Mouse (Mus musculus): ENCODE results near the gene Fga.
A peak's percentile ranks its signal among the peaks of the same experiment; 100 is the strongest.

Gene Fga

DNA sequence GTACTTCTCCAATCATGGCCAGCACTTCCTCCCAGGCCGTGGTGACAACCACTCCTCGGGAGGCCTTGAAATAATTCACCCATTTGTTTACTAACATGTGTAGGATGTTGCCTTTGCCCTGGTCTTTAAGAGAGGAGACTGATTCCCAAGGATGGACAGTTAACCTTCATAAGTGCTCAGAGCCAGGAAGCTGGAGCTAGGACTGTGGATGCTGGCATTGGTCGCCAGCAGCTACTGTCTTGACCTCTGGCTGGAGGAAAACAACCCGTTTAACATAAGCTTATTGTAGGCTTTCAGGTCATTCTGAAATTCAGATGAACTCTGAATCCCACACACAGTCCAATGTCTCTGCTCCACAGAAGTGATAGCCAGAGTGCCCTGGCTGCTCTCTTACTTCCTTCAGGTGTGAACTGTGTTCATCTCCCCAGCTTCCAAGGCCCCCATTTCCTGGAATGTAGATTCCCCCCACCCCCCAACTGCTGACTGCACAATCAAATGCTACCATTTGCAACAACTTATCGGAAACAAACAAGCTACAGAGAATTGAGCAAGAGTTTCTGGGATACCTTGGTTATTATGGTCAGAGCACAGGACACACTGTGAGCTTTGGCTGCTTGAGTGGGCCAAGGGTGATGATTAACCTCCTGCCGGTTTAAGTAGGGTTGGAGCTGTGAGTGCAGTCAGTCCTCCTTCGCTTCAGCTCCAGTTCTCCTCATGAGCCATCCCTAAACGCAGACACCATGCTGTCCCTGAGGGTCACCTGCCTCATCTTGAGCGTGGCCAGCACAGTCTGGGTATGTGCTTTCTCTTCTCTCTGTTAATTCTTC is at the start of gene Fga:
TSS of gene Fga (plus strand) at position 602 of the 827 bp plus-strand sequence.
- no peak for DNase-seq (ENCODE audit: low spot score)

- peak; percentile 56 for DNase-seq (ENCODE audit: low spot score)
Measured at GRCm38 (mm10) chr3:82980818-82981217, 45.1 kb upstream of the Fga start.

DNA sequence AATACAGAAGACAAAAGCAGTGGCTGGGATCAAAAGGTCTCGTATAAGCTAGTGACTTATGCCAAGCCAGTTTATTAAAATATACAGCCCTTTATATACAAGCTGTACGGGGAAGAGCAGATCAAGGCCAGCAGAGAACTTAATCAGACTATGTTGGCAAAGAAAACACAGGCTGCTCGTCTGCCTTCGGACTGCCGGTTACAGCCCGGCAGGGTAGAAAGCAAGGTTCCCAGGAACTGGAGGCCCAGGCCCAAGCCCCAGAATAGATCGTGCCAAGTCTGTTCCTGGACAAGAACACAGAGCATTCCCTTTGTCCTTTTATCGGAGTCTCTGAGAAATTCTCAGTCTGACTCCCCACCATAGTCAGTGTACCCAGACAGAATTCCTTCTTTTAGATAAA is 44.0 kb upstream of the Fga start:
- DNase-seq (ENCODE audit: low spot score): no peak

GRCm38 (mm10) chr3:82984840-82985239 is 41.0 kb upstream of the Fga start:
- DNase-seq (ENCODE audit: low spot score): no peak

DNA sequence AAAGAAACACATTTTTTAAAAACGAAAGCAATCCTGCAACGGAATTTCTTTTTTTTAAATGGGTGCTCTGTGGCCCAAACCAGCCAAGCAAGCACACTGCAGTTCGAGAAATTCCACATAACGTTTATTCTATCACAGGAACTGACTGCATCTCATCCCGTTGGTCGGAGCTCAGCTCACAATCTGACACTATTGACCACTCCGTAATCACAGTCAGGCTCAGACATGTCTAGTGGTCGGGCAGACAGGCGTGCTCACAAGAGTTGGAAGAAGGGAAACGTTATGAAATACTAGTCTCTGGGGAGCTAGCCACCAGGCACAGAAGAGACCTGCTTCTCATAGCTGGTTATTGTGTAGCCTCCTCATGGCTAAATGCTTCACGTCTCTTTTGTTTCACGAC is 33.9 kb upstream of the Fga start:
- no peak for DNase-seq (ENCODE audit: low spot score)

DNA sequence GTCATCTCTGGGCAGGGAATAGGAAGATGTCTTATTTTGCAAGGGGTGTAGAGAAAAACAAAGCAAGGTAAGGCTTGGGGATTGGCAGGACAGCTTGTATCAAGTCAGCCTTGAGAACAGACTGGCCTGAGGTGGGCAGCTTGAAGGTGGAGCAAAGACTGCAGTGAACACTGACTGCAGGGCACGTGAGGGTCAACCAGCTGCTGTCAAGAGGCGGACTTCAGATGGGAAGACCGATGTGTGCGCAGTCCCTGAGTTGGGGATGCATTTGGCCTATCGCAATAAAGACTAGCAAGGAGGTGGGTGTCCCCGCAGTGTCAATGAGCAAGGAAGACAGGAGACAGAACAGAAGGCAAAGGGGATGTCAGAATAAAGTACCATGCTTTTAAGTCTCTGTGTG is 32.9 kb upstream of the Fga start:
- no peak for DNase-seq (ENCODE audit: low spot score)

DNA sequence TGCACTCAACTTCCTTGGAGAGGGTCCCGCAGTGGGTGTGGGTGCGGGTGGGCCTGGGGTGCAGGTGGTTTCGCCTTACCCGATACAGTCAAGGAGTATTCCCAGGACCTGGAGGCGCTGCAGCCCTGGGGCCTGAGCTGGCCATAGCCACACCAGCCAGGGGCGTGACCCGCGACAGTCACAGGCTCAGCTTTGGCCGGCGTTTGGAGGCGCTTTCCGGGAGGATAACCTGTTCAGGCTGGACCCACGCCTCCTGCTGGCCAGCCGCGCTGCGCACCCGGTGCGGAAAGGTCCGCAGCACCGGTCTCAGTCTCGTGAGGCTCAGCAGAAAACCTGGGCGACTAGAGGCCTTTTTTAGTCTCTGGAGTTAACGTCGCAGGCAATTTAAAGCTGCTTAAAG is 30.5 kb upstream of the Fga start:
- peak; percentile 23 for DNase-seq (ENCODE audit: low spot score)

DNA sequence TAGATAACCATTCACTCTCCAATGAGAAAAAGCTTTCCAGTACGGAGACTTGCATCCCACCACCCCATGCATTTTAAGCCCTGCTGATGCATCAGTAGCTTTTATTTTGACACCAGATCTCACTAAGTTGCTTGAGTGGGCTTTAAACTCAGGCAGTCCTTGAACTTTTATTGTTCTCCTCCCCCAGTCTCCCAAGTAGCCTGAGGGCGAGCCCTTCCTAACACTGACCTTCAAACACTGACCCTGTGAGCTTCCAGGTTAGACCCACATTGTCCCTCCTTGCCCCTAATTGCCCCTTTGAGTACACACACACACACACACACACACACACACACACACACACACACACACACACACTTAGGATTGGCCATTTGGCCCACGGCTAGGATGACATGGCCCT is 29.2 kb upstream of the Fga start:
- DNase-seq (ENCODE audit: low spot score): no peak

- no peak for DNase-seq (ENCODE audit: low spot score)
Measured at GRCm38 (mm10) chr3:82998772-82999463, 27.0 kb upstream of the Fga start.

GRCm38 (mm10) chr3:82999995-83000394 is 25.9 kb upstream of the Fga start:
- DNase-seq (ENCODE audit: low spot score): no peak

DNA sequence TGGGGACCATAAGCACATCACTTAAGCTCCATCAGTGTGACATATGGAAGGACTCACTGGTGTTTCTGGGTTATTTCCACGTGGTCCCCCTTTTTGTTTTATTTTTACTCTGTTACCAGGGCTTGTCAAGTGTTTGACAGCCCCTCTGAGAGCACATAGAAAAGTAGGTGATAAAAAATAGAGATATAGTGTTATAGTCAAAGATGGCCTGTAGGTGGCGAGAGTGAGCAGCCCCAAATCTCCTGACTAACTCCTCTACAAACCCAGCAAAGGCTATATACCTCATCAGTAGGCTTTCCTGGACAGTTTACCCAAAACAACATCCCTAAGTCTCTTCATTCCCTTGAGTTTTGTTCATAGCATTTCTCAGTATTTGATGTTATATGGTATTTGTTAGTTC is 23.7 kb upstream of the Fga start:
- DNase-seq (ENCODE audit: low spot score): no peak

- no peak for DNase-seq (ENCODE audit: low spot score)
Measured at GRCm38 (mm10) chr3:83003068-83003467, 22.8 kb upstream of the Fga start.

DNA sequence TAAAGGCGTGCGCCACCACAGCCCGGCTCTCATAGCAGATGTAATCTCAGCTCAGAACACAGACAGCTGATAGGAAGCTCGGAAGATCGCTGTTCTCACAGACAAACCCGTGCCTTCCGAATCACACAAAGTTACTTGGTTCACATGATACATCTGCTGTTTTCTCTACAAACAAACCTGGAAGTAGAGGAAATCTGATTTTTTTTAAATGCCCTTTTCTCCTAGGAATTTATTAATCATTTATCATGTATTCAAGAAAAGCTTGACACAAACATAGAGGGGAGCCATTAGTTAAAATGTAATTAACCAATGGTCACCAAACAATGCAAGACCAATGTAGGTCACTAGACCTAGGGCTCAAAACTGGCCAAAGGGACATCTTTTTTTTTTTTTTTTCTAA is 21.1 kb upstream of the Fga start:
- no peak for DNase-seq (ENCODE audit: low spot score)

DNA sequence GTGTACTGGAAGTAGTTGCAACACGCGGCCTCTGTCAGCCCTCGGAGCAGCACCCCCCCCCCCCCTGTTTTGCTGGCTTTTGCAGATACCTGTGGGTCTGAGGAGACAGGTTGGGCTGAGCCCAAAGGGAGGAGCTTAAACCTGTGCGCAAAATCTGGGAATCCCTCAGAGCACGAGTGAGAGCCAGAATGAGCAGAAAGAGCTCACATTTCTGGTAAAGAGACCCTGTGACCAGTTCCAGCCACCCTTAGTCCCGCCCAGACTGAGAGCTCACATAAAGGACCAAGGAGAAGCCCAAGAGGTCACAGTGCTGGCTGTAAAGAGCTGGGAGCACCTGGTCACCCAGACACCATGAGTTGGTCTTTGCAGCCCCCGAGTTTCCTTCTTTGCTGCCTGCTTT is 18.3 kb upstream of the Fga start, which contains the start of gene Fgg:
TSS of gene Fgg (plus strand) at position 168 of the 400 bp plus-strand sequence.
- DNase-seq (ENCODE audit: low spot score): no peak

GRCm38 (mm10) chr3:83010291-83010690 is 15.6 kb upstream of the Fga start:
- no peak for DNase-seq (ENCODE audit: low spot score)

DNA sequence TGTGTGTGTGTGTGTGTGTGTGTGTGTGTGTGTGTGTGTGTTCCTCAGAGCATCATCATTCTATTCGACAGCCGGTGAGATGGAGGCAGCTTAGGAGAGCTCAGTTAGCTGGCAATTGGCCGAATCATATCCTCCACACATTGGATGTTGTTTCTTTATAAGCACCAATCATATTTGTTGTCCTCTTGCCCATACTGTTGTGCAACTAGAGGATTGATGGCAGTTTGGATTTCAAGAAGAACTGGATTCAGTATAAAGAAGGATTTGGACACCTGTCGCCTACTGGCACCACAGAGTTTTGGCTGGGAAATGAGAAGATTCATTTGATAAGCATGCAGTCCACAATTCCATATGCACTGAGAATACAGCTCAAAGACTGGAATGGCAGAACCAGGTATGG is 14.7 kb upstream of the Fga start:
- DNase-seq (ENCODE audit: low spot score): no peak

DNA sequence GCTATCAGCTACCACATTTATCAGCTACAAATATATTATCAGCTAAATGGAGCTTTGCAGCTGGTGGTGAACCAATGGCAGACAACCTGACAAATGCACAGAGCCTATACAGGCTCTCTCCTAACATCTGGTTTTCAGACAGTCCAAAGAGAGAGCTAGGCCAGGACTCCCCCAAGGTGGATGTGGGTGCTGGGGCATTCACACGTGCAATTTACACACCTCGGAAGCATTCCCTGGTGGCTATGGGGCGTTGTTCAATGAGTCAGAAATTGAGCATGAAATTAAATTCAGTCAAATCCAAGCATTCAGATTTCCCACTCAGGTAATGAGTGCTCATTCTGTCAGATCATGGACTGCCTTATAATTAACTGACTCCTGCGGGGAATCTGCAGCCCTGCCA is 14.3 kb upstream of the Fga start:
- no peak for DNase-seq (ENCODE audit: low spot score)

DNA sequence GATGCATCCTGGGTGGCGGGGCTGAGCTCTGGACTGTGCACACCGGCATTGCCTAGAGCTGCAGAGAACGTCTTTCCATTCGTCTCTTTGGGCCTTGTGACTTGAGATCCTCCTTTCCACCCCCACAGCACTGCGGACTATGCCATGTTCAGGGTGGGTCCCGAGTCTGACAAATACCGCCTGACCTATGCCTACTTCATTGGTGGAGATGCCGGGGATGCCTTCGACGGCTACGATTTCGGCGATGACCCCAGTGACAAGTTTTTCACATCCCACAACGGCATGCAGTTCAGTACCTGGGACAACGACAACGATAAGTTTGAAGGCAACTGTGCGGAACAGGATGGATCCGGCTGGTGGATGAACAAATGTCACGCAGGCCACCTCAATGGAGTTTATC is 13.2 kb upstream of the Fga start:
- DNase-seq (ENCODE audit: low spot score): no peak

- DNase-seq (ENCODE audit: low spot score): no peak
Measured at GRCm38 (mm10) chr3:83013951-83014350, 11.9 kb upstream of the Fga start.

GRCm38 (mm10) chr3:83016236-83016635 is 9.6 kb upstream of the Fga start:
- DNase-seq (ENCODE audit: low spot score): no peak

- DNase-seq (ENCODE audit: low spot score): no peak
Measured at GRCm38 (mm10) chr3:83020387-83020786, 5.5 kb upstream of the Fga start.

DNA sequence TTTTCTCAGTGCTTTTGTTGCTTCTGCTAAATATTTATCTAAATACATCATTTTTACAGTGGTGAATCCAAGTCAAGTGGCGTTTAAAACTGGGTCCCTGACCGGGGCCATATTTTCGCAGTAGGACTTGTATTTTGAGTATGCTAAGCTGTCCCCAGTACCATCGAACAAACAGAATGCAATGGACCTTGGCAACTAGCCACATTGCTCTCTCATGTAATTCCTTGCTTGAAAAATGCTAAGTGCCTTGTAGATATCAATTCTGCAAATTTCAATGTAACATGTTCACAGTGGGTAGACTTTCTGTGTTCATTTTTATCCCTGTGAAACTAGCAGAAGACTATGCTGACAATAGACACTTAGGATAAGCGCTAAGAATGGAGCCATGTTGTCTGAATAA is 4.7 kb upstream of the Fga start:
- no peak for DNase-seq (ENCODE audit: low spot score)

DNA sequence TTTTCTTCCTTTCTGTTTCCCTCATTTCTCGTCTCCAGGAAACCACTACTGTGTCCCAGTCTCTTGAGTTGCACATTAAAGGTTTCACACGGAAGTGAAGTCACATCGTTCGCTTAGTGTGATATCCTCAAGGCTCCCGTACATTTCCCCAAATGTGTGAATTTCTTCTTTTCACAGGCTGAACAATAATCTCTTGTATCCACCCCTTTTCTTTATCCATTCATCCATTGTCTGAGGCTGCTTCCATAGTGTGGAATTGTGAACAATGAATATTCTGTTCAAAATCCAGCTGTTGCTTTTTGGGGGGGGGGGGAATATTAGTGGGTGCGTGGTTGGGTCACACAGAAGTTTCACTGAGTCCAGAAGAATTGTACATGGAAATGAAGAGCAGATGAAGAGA is 840 bp upstream of the Fga start:
- DNase-seq (ENCODE audit: low spot score): no peak
